Mouse (Mus musculus) mature B cell (primary cell): ENCODE results near the gene Gm8265.
"Not testable (repeated sequence)": the region's sequence is repeated elsewhere in the genome, so short reads cannot be mapped to it uniquely, and the experiment has no call there.

Experiments
- in situ Hi-C: fragments of 300-500 bp; cut with MboI; formaldehyde crosslinking; loops from 2 replicates; pipeline ENCODE4 v1.14.3; 2019

Gm8265 gene

GRCm38 (mm10) chr14:5632928-5633327 is at the start of gene Gm8265:
Gene Gm8265, minus strand, starts transcription at chr14:5633028.
- in situ Hi-C loops, result not testable (repeated sequence)
